Mouse (Mus musculus): ENCODE data around the gene Fam71b. TPM values are rescaled to one million over a fixed set of nuclear protein-coding genes. Genes with fewer than 3 reads are reported as not detected.

Gene Fam71b
- polyA plus RNA-seq, 1 experiment from 2014 or later: not detected

DNA sequence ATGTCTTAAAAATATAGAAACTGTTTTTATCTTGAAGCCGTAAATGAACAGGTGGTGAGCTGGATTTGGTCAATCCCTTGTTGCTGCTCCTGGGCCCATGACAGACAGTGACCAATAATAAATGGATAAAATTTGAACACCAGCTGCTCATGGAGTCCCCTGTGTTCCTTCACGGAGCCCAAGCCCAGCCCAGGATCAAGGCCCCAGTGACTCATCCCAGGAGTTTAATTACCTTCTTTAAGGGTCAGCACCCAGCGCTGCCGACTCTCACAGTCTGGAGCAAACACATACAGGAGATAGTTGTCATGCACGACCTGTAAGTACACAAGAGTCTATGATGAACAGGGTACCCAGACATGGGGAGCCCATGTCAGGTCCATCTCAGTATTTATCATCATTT, 30.6 kb upstream of the Fam71b start:
- Histone ChIP-seq H3K4me3 (ENCODE audit: low read length) (no peak overlapping the region), H3K27ac (ENCODE audit: low read depth, low read length) (no peak overlapping the region), H3K9ac (ENCODE audit: low read depth, low read length) (no peak overlapping the region), H3K36me3 (ENCODE audit: control insufficient read depth, insufficient read depth, low read length) (no peaks in the 10 kb centered on the region), H3K9me3 (ENCODE audit: control insufficient read depth, low read length) (no peaks in the 10 kb centered on the region), H3K4me2 (ENCODE audit: low read length) (no peak overlapping the region), H3K27me3 (replicated peaks; ENCODE audit: control insufficient read depth, insufficient read depth, low read length) (no peaks in the 10 kb centered on the region), H3K4me1 (ENCODE audit: control insufficient read depth, insufficient read depth, low read depth, low read length) (no peaks in the 10 kb centered on the region)
- no peak for ATAC-seq
- WGBS: 81% methylated on average over 5 of the region's 5 CpGs

DNA sequence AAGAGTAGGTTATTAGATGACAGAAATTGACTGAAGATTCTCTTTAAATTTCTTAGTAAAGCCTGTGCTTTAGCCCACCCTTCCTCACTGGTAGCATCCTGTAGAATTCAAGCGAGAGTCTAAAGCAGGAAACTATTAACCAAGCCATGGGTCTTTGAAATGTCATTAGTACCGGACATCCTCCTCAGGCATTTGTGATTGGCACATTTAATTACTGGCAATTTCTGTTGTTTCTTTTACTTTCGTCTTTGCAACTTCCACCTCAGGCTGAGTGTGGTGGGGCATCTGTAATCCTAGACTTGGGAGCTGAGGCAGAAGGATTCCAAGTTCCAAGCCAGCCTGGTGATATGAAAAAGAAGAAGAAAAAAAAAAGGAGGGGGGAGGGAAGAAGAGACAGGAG, 30.0 kb upstream of the Fam71b start:
- Histone ChIP-seq H3K27ac (ENCODE audit: low read depth, low read length) (no peak overlapping the region), H3K27me3 (replicated peaks; ENCODE audit: control insufficient read depth, insufficient read depth, low read length) (no peaks in the 10 kb centered on the region), H3K4me1 (ENCODE audit: control insufficient read depth, insufficient read depth, low read depth, low read length) (no peaks in the 10 kb centered on the region), H3K36me3 (ENCODE audit: control insufficient read depth, insufficient read depth, low read length) (no peaks in the 10 kb centered on the region), H3K4me3 (ENCODE audit: low read length) (no peak overlapping the region), H3K9me3 (ENCODE audit: control insufficient read depth, low read length) (no peaks in the 10 kb centered on the region), H3K9ac (ENCODE audit: low read depth, low read length) (no peak overlapping the region), H3K4me2 (ENCODE audit: low read length) (no peak overlapping the region)
- ATAC-seq: no peak
- 80% methylated on average over 3 of the region's 3 CpGs for WGBS

DNA sequence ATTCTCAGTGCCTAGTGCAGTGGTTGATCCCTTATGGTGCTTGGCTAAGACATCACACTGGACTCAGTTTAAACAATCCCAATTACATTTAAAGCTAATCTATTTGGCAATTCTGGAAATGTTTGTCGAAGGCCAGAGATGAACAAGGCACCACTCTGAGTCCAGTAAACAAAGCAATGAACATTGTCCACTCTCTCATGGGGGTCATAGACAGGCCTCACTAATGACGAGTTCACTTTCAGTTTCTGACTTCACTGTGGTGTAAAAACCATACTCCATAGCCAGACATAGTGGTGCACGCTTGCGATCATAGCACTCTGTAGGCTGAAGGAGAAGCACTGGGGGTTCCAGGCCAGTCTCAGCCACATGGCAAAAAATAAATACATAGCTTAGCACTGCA, 25.9 kb upstream of the Fam71b start:
- H3K27ac ChIP-seq (ENCODE audit: low read depth, low read length): no peak overlapping the region

DNA sequence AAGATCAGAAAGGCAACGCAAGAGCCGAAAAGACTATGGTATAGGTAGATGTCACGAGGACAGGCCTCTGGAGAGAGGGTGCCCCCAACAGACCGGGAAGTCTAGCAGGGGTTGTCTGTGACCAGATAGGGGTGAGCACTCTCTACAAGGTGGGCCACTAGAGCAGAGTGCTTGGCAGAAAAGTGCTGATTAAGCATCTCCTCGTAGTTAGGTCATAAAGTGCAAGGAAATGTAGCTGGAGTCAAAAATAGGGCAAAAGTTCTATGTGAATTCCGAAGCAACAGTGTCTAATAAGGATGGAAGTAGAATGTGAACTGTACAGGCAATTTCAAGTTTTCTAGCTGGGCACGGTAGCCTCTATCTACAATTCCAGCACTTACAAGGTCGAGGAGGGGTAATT, 25.1 kb upstream of the Fam71b start:
- H3K4me3 ChIP-seq (ENCODE audit: low read length): no peak overlapping the region
- 92% methylated on average over 8 of the region's 8 CpGs for WGBS
- no peaks in the 10 kb centered on the region for H3K27me3 ChIP-seq (replicated peaks; ENCODE audit: control insufficient read depth, insufficient read depth, low read length)
- no peaks in the 10 kb centered on the region for H3K4me1 ChIP-seq (ENCODE audit: control insufficient read depth, insufficient read depth, low read depth, low read length)
- H3K9me3 ChIP-seq (ENCODE audit: control insufficient read depth, low read length): no peaks in the 10 kb centered on the region
- H3K9ac ChIP-seq (ENCODE audit: low read depth, low read length): no peak overlapping the region
- H3K36me3 ChIP-seq (ENCODE audit: control insufficient read depth, insufficient read depth, low read length): no peaks in the 10 kb centered on the region
- no peak overlapping the region for H3K27ac ChIP-seq (ENCODE audit: low read depth, low read length)
- no peak overlapping the region for H3K4me2 ChIP-seq (ENCODE audit: low read length)
- ATAC-seq: no peak

More for the DNA sequence above, 25.9 kb upstream of the Fam71b start:
- Histone ChIP-seq H3K4me1 (ENCODE audit: control insufficient read depth, insufficient read depth, low read depth, low read length) (no peaks in the 10 kb centered on the region), H3K27me3 (replicated peaks; ENCODE audit: control insufficient read depth, insufficient read depth, low read length) (no peaks in the 10 kb centered on the region), H3K4me2 (ENCODE audit: low read length) (no peak overlapping the region), H3K36me3 (ENCODE audit: control insufficient read depth, insufficient read depth, low read length) (no peaks in the 10 kb centered on the region), H3K9ac (ENCODE audit: low read depth, low read length) (no peak overlapping the region), H3K9me3 (ENCODE audit: control insufficient read depth, low read length) (no peaks in the 10 kb centered on the region), H3K4me3 (ENCODE audit: low read length) (no peak overlapping the region)
- ATAC-seq: no peak
- WGBS: 91% methylated on average over 4 of the region's 4 CpGs

DNA sequence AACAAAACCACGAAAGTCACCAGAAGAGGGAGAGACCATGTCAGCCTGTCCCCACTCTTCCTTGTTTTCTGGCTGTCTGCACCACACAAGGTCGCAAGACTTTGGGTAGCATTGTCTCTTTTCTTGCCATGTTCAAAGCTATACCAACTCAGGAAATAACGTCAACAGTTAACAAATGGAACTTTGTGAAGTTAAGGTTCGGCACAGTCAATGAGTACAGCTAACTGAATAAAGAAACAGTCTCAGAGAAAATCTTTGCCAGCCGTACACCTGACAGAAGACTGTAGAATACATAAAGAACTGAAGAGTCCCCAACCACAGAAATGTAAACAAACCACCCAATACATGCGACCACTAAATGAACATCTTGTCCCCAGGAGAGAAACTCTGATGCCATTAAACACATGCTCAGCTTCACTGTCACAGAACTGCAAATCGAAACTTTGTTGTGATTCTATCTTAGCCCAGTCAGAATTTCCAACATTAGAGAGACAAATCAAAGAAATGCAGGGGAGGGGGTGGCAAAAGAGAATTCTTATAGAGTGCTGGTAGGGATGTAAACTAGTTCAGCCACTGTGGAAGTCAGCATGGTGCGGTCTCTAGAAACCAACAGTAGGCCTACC, 23.9 kb upstream of the Fam71b start:
- no peak for ATAC-seq
- 84% methylated on average over 8 of the region's 8 CpGs for WGBS
- H3K36me3 ChIP-seq (ENCODE audit: control insufficient read depth, insufficient read depth, low read length): no peaks in the 10 kb centered on the region

DNA sequence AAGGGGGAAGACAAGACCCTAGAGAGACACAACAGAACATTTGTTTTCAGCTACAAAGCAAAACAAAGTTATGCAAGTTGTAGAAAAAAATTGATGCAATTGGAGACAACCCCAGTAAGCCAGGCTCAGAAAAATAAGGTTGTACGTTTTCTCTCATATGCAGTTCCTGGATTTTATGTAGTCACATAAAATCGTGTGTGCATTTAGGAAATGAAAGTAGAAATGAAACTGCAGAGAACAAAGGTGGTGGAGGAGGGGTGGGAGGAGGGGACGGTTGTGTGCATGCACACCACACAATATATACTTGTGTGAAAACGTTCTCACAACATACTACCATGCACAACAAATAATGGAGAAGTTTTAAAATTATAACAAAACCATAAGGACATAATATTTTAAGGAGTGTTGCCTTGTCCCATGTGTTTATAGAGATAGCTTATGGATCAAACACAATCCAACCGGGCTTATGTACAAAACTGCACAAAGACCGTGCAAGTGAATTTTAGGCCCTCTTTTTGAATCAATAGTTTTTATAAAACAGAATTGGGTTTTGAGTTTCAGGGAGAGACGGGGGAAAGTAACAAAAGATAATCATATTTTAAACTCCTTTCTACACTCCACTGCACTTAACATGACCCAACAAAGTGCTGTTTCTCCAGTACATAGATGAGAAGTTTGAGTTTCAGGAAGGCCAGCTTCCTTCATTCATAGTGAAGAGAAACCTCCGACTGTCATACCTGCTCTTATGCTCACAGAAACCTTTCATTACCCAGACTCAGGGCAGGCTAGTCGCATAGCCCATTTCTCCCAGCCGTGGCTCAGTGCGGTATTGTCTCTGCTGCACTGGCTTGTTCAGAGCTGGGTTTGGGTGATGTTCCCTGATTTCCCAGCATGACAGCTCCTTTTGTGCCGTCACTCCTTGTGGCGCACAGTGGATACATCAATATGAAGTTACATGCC, 23.0 kb upstream of the Fam71b start:
- no peaks in the 10 kb centered on the region for H3K9me3 ChIP-seq (ENCODE audit: control insufficient read depth, low read length)
- no peaks in the 10 kb centered on the region for H3K36me3 ChIP-seq (ENCODE audit: control insufficient read depth, insufficient read depth, low read length)
- H3K4me2 ChIP-seq (ENCODE audit: low read length): no peak overlapping the region
- no peak overlapping the region for H3K27ac ChIP-seq (ENCODE audit: low read depth, low read length)
- WGBS: 85% methylated on average over 13 of the region's 13 CpGs
- no peak overlapping the region for H3K9ac ChIP-seq (ENCODE audit: low read depth, low read length)
- no peak overlapping the region for H3K4me3 ChIP-seq (ENCODE audit: low read length)
- no peaks in the 10 kb centered on the region for H3K4me1 ChIP-seq (ENCODE audit: control insufficient read depth, insufficient read depth, low read depth, low read length)
- H3K27me3 ChIP-seq (replicated peaks; ENCODE audit: control insufficient read depth, insufficient read depth, low read length): no peaks in the 10 kb centered on the region
- no peak for ATAC-seq

More for the DNA sequence above, 23.9 kb upstream of the Fam71b start:
- Histone ChIP-seq H3K9me3 (ENCODE audit: control insufficient read depth, low read length) (no peaks in the 10 kb centered on the region), H3K27ac (ENCODE audit: low read depth, low read length) (no peak overlapping the region), H3K4me2 (ENCODE audit: low read length) (no peak overlapping the region), H3K27me3 (replicated peaks; ENCODE audit: control insufficient read depth, insufficient read depth, low read length) (no peaks in the 10 kb centered on the region), H3K9ac (ENCODE audit: low read depth, low read length) (no peak overlapping the region), H3K4me1 (ENCODE audit: control insufficient read depth, insufficient read depth, low read depth, low read length) (no peaks in the 10 kb centered on the region), H3K4me3 (ENCODE audit: low read length) (no peak overlapping the region)

DNA sequence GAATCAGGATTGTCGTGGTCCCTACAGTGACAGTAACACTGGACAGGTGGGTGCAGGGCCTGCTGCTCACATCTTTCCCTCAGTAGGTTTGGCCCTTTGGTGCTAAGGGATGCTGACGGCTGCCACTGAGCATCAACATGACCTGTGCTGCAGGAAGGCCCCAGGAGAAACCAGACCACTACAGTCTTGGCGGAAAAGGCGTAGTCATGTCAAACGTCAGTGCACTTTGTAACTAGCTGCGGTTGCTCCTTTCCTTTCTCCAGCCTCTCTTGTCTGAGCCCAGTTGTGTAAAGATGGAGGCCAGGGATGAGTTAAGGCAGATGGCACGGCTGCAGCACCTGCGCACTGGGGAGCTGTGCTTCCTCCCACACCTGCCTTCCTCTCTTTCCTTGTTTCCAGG, 21.3 kb upstream of the Fam71b start:
- Histone ChIP-seq H3K27me3 (replicated peaks; ENCODE audit: control insufficient read depth, insufficient read depth, low read length) (no peaks in the 10 kb centered on the region), H3K27ac (ENCODE audit: low read depth, low read length) (no peak overlapping the region), H3K4me1 (ENCODE audit: control insufficient read depth, insufficient read depth, low read depth, low read length) (no peaks in the 10 kb centered on the region), H3K4me3 (ENCODE audit: low read length) (no peak overlapping the region), H3K9me3 (ENCODE audit: control insufficient read depth, low read length) (no peaks in the 10 kb centered on the region), H3K9ac (ENCODE audit: low read depth, low read length) (no peak overlapping the region), H3K36me3 (ENCODE audit: control insufficient read depth, insufficient read depth, low read length) (no peaks in the 10 kb centered on the region), H3K4me2 (ENCODE audit: low read length) (no peak overlapping the region)
- 81% methylated on average over 8 of the region's 8 CpGs for WGBS
- ATAC-seq: no peak

DNA sequence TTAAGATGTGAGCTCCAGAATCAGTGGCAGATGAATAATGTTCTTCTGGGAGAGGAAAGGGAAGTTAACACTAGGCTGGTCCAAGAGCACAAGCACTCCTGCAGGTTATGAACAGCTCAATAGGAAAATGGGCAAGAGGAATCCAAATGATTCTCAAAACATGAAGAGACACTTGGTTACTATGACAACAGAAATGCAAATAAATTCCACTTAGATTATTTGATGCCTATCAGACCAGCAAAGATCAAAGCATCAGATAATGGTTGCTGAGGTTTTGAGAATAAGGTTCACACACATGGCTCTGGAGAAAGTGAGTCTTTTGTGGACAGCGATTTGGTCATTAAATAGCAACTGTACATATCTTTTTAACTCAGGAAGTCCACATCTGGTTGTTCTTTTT, 19.0 kb upstream of the Fam71b start:
- H3K4me1 ChIP-seq (ENCODE audit: control insufficient read depth, insufficient read depth, low read depth, low read length): no peaks in the 10 kb centered on the region
- no peak for ATAC-seq
- H3K36me3 ChIP-seq (ENCODE audit: control insufficient read depth, insufficient read depth, low read length): no peaks in the 10 kb centered on the region
- H3K9me3 ChIP-seq (ENCODE audit: control insufficient read depth, low read length): no peaks in the 10 kb centered on the region
- WGBS: 84% methylated on average over 1 of the region's 1 CpGs
- no peak overlapping the region for H3K27ac ChIP-seq (ENCODE audit: low read depth, low read length)
- H3K9ac ChIP-seq (ENCODE audit: low read depth, low read length): no peak overlapping the region
- no peak overlapping the region for H3K4me3 ChIP-seq (ENCODE audit: low read length)
- no peak overlapping the region for H3K4me2 ChIP-seq (ENCODE audit: low read length)
- H3K27me3 ChIP-seq (replicated peaks; ENCODE audit: control insufficient read depth, insufficient read depth, low read length): no peaks in the 10 kb centered on the region
